Mouse (Mus musculus): Measurements from ENCODE around the gene 4930555G01Rik.
"Not testable (repeated sequence)": the region's sequence is repeated elsewhere in the genome, so short reads cannot be mapped to it uniquely, and the experiment has no call there.

The 4930555G01Rik gene

GRCm38 (mm10) chr14:5050329-5050728 lies at the start of gene 4930555G01Rik:
4930555G01Rik (plus strand) TSS chr14:5050629.
- DNase-seq (ENCODE audit: low spot score): not testable (repeated sequence)

GRCm38 (mm10) chr14:5015591-5015990 lies 34.8 kb upstream of the 4930555G01Rik start, which contains the start of gene Gm3298:
Gm3298 (plus strand) TSS chr14:5015891.
- DNase-seq (ENCODE audit: low spot score): not testable (repeated sequence)

DNA sequence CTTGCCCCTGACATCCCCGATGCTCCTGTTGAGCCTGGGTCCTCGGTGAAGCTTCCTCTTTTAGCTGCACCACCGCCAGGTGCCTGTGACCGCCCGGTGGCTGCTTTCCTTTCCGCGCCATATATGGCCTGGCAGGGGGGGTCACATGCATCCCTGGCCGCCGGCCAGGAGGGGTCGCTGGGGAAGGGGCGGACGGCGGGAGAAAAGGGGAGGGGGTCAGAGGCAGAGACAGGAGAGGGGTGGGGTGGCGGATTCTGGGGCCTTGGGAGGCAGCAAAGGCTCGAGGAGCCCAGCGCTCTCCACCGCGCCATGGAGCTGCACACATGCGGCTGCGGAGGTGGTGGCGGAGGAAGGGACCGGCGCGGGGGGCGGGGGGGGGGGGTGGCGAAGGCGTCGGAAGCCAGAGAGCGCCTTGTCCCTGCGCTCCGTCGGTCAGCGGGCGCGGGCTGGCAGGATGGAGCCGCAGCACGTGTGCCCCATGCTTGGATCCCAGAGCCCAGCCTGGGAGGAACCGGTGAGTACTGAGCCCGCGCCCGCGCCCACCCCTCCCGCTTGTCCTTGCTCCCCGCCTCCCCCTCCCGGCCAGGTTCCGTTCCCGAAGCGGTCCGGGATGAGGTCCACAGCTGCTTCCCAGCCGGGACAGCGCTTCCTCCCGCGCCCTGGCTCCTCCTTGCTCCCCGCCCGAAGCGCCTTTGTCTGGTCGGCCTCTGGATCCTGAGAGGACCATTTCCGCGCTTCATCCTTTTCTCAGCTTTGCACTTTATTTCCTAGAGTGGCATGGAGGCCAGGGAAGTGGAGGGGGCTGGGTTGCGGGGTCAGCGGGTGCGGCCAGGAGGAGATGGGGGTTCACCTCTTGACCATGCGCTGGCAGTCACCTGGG lies 20.4 kb downstream of the 4930555G01Rik start, which contains the start of gene Gm8281:
Gm8281 (plus strand) TSS at position 430 of the 880 bp plus-strand sequence.
- DNase-seq (ENCODE audit: low spot score): not testable (repeated sequence)

Data from c-Kit-positive CD71-positive TER-119-positive erythroid progenitor cells, embryonic 14.5 days (primary cell).